Mouse (Mus musculus): ENCODE measurements at regions not wholly inside any gene's neighbourhood (a gene's known extent, or its start where the extent isn't known, plus 50 kb on each side); places are given as distances from the start of the nearest gene placed in this dataset.

GRCm38 (mm10) chr13:101553131-101553549, 214.9 kb downstream of the Pik3r1 start:
- TF ChIP-seq CTCF (IDR thresholded peaks at IDR 0.05; ENCODE audit: extremely low read depth, insufficient read depth, insufficient read length, insufficient replicate concordance) (no peak), POLR2A (IDR thresholded peaks at IDR 0.05; ENCODE audit: low read depth, low read length) (no peak)

All from spleen, adult 2 months (tissue).